Mouse (Mus musculus) liver, embryonic 16.5 days (tissue): Measurements from ENCODE around the gene Scarb1. TPM values are rescaled to one million over a fixed set of nuclear protein-coding genes. Genes with fewer than 3 reads are reported as not detected.

ENCODE experiments used
- ATAC-seq: fragments of 200-750 bp; cut with Nextera tagmentation; 2 replicates; pipeline ENCODE4 v1.8.0; 2017; ENCODE audit warnings: low read depth, mild to moderate bottlenecking, moderate number of reproducible peaks, moderate library complexity
- H3K27ac ChIP-seq: fragments of 300-500 bp; sonication (generic); 2 replicates; pipeline ENCODE4 v1.5.1; 2014; ENCODE audit warnings: mild to moderate bottlenecking, low read length
- H3K27me3 ChIP-seq: fragments of 300-500 bp; sonication (generic); 2 replicates; pipeline ENCODE4 v1.6.1; 2014; ENCODE audit warnings: low read depth, low read length, mixed read lengths; ENCODE audit not compliant: control insufficient read depth, insufficient read depth
- H3K36me3 ChIP-seq: fragments of 300-500 bp; sonication (generic); 2 replicates; pipeline ENCODE4 v1.6.1; 2014; ENCODE audit warnings: mild to moderate bottlenecking; ENCODE audit not compliant: control insufficient read depth, insufficient read depth
- H3K4me1 ChIP-seq: fragments of 300-500 bp; sonication (generic); 2 replicates; pipeline ENCODE4 v1.6.1; 2014; ENCODE audit warnings: low read depth, low read length, mixed read lengths; ENCODE audit not compliant: control insufficient read depth
- H3K4me2 ChIP-seq: fragments of 300-500 bp; sonication (generic); 2 replicates; pipeline ENCODE4 v1.6.1; 2014; ENCODE audit warnings: low read depth, low read length, mixed read lengths
- H3K4me3 ChIP-seq: fragments of 300-500 bp; sonication (generic); 2 replicates; pipeline ENCODE4 v1.5.1; 2014; ENCODE audit warnings: low read depth, mild to moderate bottlenecking, low read length
- H3K9ac ChIP-seq: fragments of 300-500 bp; sonication (generic); 2 replicates; pipeline ENCODE4 v1.6.1; 2014; ENCODE audit warnings: low read depth, low read length
- H3K9me3 ChIP-seq: fragments of 300-500 bp; sonication (generic); replicated peaks from 2 replicates; pipeline ENCODE4 v1.6.1; 2016; ENCODE audit warnings: low read length; ENCODE audit not compliant: control insufficient read depth
- WGBS: fragments of 180-500 bp; shearing (Covaris S2); extraction: QIAGEN DNeasy Blood & Tissue Kit; methylation state at CpG from one replicate; pipeline ENCODE4 v1.1.7; 2014; ENCODE audit not compliant: insufficient replicate concordance; 5-methylcytosine and 5-hydroxymethylcytosine counted together
- polyA plus RNA-seq: library from polyadenylated mRNA; unstranded; fragments of >200 nt; fragmentation: Nextera tagmentation; extraction: Ambion mirVana; gene quantifications from 2 replicates; pipeline ENCODE4 v1.2.1, GENCODE M21; 2015

The Scarb1 gene
- polyA plus RNA-seq, 1 experiment from 2014 or later: 89.5 TPM

DNA sequence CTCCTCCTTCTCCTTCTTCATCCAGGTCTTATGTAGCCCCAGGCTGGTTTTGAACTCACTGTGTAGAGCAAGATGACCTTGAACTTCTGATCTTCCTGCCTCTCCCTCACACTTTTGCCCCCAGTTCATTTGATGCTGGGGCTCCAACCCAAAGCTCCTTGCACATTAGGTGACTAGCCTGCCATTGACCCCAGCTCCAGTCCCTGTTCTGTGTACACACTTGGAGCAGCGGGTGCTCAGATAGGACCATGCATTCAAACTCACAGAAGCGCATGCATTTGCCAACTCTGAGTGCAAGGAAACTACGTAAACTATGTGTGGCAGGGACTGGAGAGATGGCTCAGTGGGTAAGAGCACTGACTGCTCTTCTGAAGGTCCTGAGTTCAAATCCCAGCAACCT, 66.1 kb downstream of the Scarb1 start:
- Histone ChIP-seq H3K36me3 (peaks cover 8% of the 10 kb centered on the region), H3K4me3 (no peak overlapping the region), H3K4me1 (peaks cover 12% of the 10 kb centered on the region), H3K9ac (no peak overlapping the region), H3K9me3 (0 out of 2 replicates have a peak, but pooled peaks cover 2% of the 10 kb centered on the region), H3K27ac (no peak overlapping the region), H3K27me3 (no peaks in the 10 kb centered on the region), H3K4me2 (no peak overlapping the region)
- 73% methylated on average over 3 of the region's 3 CpGs for WGBS
- no peak for ATAC-seq

DNA sequence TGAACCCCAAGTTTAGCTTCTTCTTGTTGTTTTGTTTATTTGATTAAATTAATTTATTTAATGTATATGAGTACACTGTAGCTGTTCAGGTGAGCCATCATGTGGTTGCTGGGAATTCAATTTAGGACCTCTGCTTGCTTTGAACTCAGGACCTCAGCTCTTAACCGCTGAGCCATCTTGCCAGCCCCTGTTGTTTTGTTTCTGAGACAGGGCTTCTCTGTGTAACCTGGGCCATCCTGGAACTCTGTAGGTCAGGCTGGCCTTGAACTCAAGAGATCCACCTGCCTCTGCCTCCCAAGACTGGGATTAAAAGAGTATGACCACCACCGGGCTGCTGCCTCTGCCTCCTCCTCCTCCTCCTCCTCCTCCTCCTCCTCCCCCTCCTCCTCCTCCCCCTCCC, 66.7 kb downstream of the Scarb1 start:
- no peak for ATAC-seq
- Histone ChIP-seq H3K27me3 (no peaks in the 10 kb centered on the region), H3K4me2 (no peak overlapping the region; the same call in 1 of the 2 replicates), H3K4me1 (peaks cover 12% of the 10 kb centered on the region), H3K9me3 (0 out of 2 replicates have a peak, but pooled peaks cover 2% of the 10 kb centered on the region), H3K4me3 (no peak overlapping the region), H3K36me3 (peaks cover 8% of the 10 kb centered on the region), H3K9ac (no peak overlapping the region), H3K27ac (peak overlapping the region; percentile 65)
- 53% methylated on average over 2 of the region's 2 CpGs for WGBS

DNA sequence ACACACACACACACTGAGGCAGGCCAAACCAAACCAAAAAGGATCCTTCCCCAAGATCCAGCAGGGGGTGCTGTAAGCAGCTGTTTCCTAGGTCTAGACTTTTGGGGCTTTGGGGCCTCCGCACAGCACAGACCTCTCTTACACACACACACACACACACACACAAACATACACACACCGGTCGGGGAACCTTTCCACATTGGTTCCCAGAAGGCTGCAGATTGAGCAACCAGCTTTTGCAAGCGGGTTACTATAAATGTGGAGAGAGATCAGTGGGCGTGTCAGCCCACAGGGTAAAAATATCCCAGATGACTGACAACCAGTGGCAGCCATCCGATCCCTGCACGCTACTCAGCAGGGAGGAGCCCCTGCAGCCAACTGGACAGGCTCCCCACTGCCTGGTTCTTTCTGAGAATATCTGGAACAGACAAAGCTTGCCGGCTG, 67.2 kb downstream of the Scarb1 start:
- Histone ChIP-seq H3K27ac (peak overlapping the region; percentile 65), H3K4me1 (peaks cover 12% of the 10 kb centered on the region), H3K36me3 (peaks cover 8% of the 10 kb centered on the region), H3K4me2 (no peak overlapping the region; the same call in 1 of the 2 replicates), H3K9ac (no peak overlapping the region; the same call in 1 of the 2 replicates), H3K9me3 (0 out of 2 replicates have a peak, but pooled peaks cover 2% of the 10 kb centered on the region), H3K4me3 (no peak overlapping the region), H3K27me3 (no peaks in the 10 kb centered on the region)
- ATAC-seq: peak; percentile 83
- 3% methylated on average over 8 of the region's 8 CpGs for WGBS

DNA sequence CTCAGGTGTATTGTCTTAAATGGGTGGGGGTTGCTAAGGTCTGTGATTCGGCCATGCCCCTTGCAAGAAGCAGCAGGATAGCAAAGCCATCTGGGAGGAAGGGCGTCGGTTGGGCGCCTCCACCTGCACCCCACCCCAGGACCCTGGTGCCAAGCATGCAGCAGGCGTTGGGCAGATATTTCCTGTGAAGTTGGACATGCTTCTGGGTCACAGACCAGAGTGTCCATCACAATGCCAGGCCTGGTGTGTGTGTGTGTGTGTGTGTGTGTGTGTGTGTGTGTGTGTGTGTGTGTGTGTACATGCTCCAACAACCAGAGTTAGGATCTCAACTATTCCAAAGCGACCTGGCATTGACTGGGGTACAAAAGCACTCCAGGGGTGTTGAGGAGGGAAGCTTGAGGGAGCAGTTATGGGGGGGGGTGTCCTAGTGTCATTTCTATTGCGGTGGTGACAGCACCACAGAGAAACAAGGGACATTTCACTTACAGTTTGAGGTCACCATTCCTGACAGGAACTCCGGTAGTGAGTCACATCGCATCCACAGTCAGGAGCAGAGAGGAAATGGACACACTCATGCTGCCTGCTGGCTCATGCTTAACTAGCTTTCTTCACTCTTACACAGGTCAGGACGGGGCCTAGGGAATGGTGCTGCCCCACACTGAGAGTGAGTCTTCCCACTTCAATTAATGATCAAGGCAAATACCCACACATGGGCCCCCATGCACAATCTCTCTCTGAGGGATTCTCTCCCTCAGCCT, 68.5 kb downstream of the Scarb1 start:
- ATAC-seq: no peak
- H3K4me2 ChIP-seq: no peak overlapping the region
- H3K27me3 ChIP-seq: peaks cover 4% of the 10 kb centered on the region; the same call in 1 of the 2 replicates
- H3K36me3 ChIP-seq: peaks cover 6% of the 10 kb centered on the region
- peaks cover 12% of the 10 kb centered on the region for H3K4me1 ChIP-seq
- no peak overlapping the region for H3K9ac ChIP-seq
- H3K9me3 ChIP-seq: 0 out of 2 replicates have a peak, but pooled peaks cover 2% of the 10 kb centered on the region
- no peak overlapping the region for H3K27ac ChIP-seq
- 74% methylated on average over 10 of the region's 10 CpGs for WGBS
- no peak overlapping the region for H3K4me3 ChIP-seq

DNA sequence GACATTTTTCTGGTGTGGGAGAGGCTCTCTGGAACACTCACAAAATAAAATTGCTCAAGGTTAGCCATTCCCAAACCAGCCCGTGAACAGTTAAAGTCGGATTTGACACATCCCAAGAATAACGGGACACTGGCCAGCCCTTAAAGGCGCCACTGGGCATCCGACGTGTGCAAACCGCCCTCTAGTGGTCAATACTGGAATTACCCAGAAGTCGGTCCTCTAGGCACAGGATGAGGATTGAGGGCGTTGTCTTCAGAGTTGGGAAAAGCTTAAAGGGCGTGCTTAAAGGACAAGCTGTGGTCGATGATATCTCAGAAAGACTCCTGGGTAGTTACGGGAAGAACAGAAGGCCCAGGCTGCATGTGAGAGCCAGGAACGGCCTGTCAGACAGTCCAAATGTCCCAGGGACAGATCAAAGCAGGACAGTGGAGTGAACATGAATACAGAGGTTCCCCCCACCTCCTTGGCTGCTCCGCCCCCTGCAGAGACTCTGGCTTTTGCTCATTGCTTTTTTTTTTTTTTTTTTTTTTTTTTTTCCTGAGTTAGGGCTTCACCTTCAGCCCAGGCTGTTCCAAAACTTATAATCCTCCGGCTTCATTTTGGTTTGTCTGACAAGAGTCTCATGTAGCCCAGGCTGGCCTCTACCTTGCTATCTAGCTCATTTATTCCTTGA, 69.2 kb downstream of the Scarb1 start:
- no peaks in the 10 kb centered on the region; the same call in 1 of the 2 replicates for H3K36me3 ChIP-seq
- no peak overlapping the region for H3K4me2 ChIP-seq
- no peak overlapping the region for H3K4me3 ChIP-seq
- WGBS: 7% methylated on average over 15 of the region's 15 CpGs
- no peak overlapping the region for H3K27ac ChIP-seq
- ATAC-seq: no peak; the same call in 1 of the 2 replicates
- peaks cover 12% of the 10 kb centered on the region for H3K4me1 ChIP-seq
- H3K9ac ChIP-seq: no peak overlapping the region
- H3K9me3 ChIP-seq: 0 out of 2 replicates have a peak, but pooled peaks cover 2% of the 10 kb centered on the region
- H3K27me3 ChIP-seq: peaks cover 4% of the 10 kb centered on the region; the same call in 1 of the 2 replicates

DNA sequence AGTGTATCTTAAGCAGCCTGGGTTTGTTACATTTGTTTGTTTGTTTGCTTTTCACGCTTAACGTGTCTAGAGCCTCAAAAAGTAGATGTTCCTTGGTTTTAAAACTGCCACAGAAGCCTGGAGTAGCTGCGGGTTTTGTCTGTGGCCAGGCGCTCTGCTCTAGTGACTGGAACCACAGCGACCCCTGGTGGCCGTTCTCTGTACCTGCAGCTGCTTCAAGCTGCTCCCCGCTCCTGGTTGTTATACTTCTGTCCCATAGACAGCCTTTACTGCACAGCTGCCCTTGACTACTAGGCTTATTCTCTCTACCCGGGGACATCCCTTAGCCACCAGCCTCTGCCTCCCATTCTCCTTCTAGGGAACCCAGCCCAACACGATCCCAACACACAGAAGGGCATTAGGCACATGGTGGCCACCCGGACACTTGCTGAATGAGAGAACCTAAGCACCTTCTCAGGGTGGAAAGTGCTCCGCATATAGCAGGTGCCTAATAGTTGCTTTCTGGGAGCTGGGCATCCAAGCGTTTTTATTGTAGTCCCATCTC, 70.2 kb downstream of the Scarb1 start:
- no peak overlapping the region for H3K4me2 ChIP-seq
- no peak for ATAC-seq
- no peak overlapping the region for H3K27ac ChIP-seq
- WGBS: 16% methylated on average over 12 of the region's 12 CpGs
- H3K9me3 ChIP-seq: 0 out of 2 replicates have a peak, but pooled peaks cover 2% of the 10 kb centered on the region
- peaks cover 12% of the 10 kb centered on the region for H3K4me1 ChIP-seq
- no peak overlapping the region for H3K4me3 ChIP-seq
- no peaks in the 10 kb centered on the region for H3K36me3 ChIP-seq
- no peak overlapping the region for H3K9ac ChIP-seq
- H3K27me3 ChIP-seq: peaks cover 4% of the 10 kb centered on the region; the same call in 1 of the 2 replicates

DNA sequence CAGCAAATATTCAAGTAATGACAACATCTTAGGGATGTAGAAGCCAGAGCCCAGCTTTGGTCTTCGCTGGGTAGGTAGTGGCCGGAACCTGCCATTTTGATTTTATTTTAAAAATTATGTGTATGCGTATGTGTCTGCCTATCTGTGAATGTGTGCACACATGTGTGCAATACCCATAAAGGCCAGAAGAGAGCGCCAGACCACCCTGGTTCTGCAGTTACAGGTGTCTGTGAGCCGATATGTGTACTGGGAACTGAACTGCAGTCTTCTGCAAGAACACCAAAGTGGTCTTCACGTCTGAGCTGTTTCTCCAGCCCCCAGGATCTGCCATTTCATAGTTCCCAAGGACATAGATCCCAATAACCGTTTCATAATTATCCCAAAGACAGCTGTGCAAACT, 71.1 kb downstream of the Scarb1 start:
- H3K9ac ChIP-seq: no peak overlapping the region
- H3K4me3 ChIP-seq: no peak overlapping the region
- WGBS: 72% methylated on average over 7 of the region's 7 CpGs
- no peaks in the 10 kb centered on the region for H3K36me3 ChIP-seq
- peaks cover 12% of the 10 kb centered on the region for H3K4me1 ChIP-seq
- 0 out of 2 replicates have a peak, but pooled peaks cover 2% of the 10 kb centered on the region for H3K9me3 ChIP-seq
- H3K27me3 ChIP-seq: peaks cover 4% of the 10 kb centered on the region; the same call in 1 of the 2 replicates
- no peak overlapping the region for H3K27ac ChIP-seq
- no peak for ATAC-seq
- no peak overlapping the region for H3K4me2 ChIP-seq

DNA sequence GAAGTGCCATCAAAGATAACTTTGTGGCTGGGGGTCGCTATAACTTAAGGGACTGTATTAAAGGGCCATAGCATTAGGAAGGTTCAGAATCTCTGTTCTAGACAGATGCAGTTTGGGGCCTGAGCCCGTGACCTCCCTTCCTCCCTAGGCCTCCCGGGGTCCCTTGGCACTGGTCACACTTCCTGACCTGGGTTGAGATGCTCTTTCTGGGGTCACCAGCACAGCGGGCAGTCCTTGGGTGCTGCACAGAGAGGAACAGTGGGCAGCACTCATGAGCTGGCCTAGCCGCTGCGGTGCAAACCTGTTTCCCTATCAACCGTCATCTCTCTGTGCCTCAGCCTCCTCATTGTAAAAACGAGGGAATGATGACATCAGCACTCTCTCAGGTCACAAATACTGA, 71.5 kb downstream of the Scarb1 start:
- ATAC-seq: no peak
- H3K4me1 ChIP-seq: peaks cover 12% of the 10 kb centered on the region
- H3K9ac ChIP-seq: no peak overlapping the region
- 0 out of 2 replicates have a peak, but pooled peaks cover 2% of the 10 kb centered on the region for H3K9me3 ChIP-seq
- no peak overlapping the region for H3K4me3 ChIP-seq
- no peak overlapping the region for H3K27ac ChIP-seq
- 66% methylated on average over 8 of the region's 8 CpGs for WGBS
- no peaks in the 10 kb centered on the region for H3K36me3 ChIP-seq
- H3K4me2 ChIP-seq: no peak overlapping the region
- H3K27me3 ChIP-seq: peaks cover 4% of the 10 kb centered on the region; the same call in 1 of the 2 replicates
